Mouse (Mus musculus): ENCODE measurements around the gene Prtg.

- TF ChIP-seq GABPA (IDR thresholded peaks at IDR 0.05; ENCODE audit: insufficient replicate concordance, low read depth, low read length) (no peak), CTCF (conservative IDR thresholded peaks at IDR 0.05 in 1 of 2, IDR thresholded peaks at IDR 0.05 in 1 of 2; ENCODE audit: low read depth in 2 of 2, low read length in 2 of 2) (no peak), IRF4 (IDR thresholded peaks at IDR 0.05; ENCODE audit: low read depth, low read length) (no peak), HCFC1 (IDR thresholded peaks at IDR 0.05; ENCODE audit: low read depth, low read length) (no peak), CHD2 (IDR thresholded peaks at IDR 0.05; ENCODE audit: low read length) (no peak), MEF2A (IDR thresholded peaks at IDR 0.05; ENCODE audit: borderline replicate concordance, low read depth, low read length) (no peak), TBP (conservative IDR thresholded peaks at IDR 0.05; ENCODE audit: low read depth, low read length) (no peak), KAT2A (IDR thresholded peaks at IDR 0.05; ENCODE audit: insufficient replicate concordance, low read length) (no peak), RCOR1 (conservative IDR thresholded peaks at IDR 0.05; ENCODE audit: low read depth, low read length) (no peak), POLR2AphosphoS2 (IDR thresholded peaks at IDR 0.05; ENCODE audit: low read depth, low read length) (no peak), BHLHE40 (IDR thresholded peaks at IDR 0.05; ENCODE audit: low read depth, low read length) (no peak)
These were observed at the start of gene Prtg for GRCm38 (mm10) chr9:72806731-72807419.

Data from CH12.LX (cell line).